Mouse (Mus musculus): Measurements from ENCODE around the gene Lyrm1. TPM values are rescaled to one million over a fixed set of nuclear protein-coding genes. Genes with fewer than 3 reads are reported as not detected.
A peak's percentile ranks its signal among the peaks of the same experiment; 100 is the strongest.

The Lyrm1 gene
- total and polyA plus RNA-seq, 2 experiments from 2014 or later = 7.8 to 21.9 TPM

DNA sequence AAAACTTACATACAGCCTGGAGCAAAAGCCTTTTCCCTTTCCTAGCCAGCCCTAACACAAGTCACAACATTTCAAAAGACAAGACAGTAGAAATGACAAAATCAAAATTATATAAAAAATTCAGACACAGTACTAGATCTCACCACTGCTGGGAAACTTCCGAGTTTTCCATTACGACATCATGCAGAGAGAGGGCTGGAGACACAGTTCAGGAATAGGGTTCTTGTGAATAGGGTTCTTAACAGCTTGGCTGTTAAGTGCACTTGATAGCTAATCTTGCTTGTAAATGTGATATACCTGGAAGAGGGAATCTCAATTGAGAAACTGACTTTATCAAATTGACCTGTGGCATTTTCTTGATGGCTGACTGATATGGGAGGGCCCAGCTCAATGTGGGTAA lies 14.4 kb upstream of the Lyrm1 start:
- H3K4me2 ChIP-seq (ENCODE audit: low read depth, low read length) = no peak overlapping the region
- no peak overlapping the region for H3K27ac ChIP-seq
- no peak overlapping the region for H3K4me3 ChIP-seq (ENCODE audit: low read length)
- no peak overlapping the region for H3K9ac ChIP-seq (replicated peaks; ENCODE audit: low read length)
- H3K4me1 ChIP-seq (ENCODE audit: insufficient read depth, low read length) = no peaks in the 10 kb centered on the region
- no peaks in the 10 kb centered on the region for H3K9me3 ChIP-seq (ENCODE audit: low read length)
- no peaks in the 10 kb centered on the region for H3K36me3 ChIP-seq (ENCODE audit: insufficient read depth, low read length)
- no peak for ATAC-seq
- 84% methylated on average over 2 of the region's 2 CpGs for WGBS
- TF ChIP-seq CTCF (IDR thresholded peaks at IDR 0.05; ENCODE audit: low read depth) = no peak
- no peak for DNase-seq (ENCODE audit: low spot score)
- no peaks in the 10 kb centered on the region for H3K27me3 ChIP-seq (ENCODE audit: insufficient read depth, low read length)

DNA sequence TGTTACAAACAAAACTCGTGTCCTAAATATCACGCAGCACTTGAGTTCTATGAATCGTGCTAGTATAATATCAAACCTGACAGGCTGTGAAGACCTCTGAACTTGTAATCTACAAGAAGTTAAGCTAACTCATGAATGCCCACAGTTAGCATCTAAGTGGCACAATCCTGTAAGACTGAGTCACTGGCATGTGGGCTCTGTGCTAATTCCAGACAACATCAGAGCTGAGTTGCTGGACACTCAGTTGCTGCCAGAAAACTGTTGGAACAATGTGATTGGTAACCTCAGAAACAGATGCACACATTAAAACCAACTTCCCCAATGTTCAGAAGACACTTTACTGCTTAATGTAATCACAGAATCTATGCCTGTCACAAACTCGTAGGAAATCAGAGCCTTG lies 7.8 kb upstream of the Lyrm1 start:
- Histone ChIP-seq H3K4me2 (ENCODE audit: low read depth, low read length) (no peak overlapping the region), H3K27ac (no peak overlapping the region), H3K36me3 (ENCODE audit: insufficient read depth, low read length) (no peaks in the 10 kb centered on the region), H3K4me3 (ENCODE audit: low read length) (no peak overlapping the region), H3K4me1 (ENCODE audit: insufficient read depth, low read length) (no peaks in the 10 kb centered on the region), H3K27me3 (ENCODE audit: insufficient read depth, low read length) (no peaks in the 10 kb centered on the region), H3K9me3 (ENCODE audit: low read length) (no peaks in the 10 kb centered on the region), H3K9ac (replicated peaks; ENCODE audit: low read length) (no peak overlapping the region)
- no peak for DNase-seq (ENCODE audit: low spot score)
- WGBS = 83% methylated on average over 4 of the region's 4 CpGs
- TF ChIP-seq CTCF (IDR thresholded peaks at IDR 0.05; ENCODE audit: low read depth) = no peak
- no peak for ATAC-seq

DNA sequence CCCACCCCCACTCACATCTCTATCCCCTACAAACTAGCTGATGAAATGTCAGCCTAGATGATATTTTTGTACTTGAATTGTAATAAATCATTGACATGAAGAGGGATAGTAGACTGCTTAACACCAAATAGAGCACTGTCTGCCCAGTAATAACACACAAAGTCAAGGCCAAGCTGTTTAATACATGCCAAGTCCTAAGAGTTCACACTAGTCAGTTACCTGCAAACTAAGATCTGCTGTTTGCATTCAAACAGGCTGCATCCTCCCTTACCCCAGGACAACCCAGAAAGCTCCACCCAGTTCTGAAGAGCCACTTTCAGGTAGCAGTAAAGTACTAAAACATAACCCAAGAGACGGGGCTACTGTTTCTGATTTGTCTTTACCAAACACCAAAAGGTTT lies 3.5 kb upstream of the Lyrm1 start:
- no peak overlapping the region for H3K27ac ChIP-seq
- no peak overlapping the region for H3K9ac ChIP-seq (replicated peaks; ENCODE audit: low read length)
- TF ChIP-seq CTCF (IDR thresholded peaks at IDR 0.05; ENCODE audit: low read depth) = no peak
- no peak overlapping the region for H3K4me3 ChIP-seq (ENCODE audit: low read length)
- ATAC-seq = no peak
- H3K9me3 ChIP-seq (ENCODE audit: low read length) = no peaks in the 10 kb centered on the region
- no peaks in the 10 kb centered on the region for H3K27me3 ChIP-seq (ENCODE audit: insufficient read depth, low read length)
- H3K4me1 ChIP-seq (ENCODE audit: insufficient read depth, low read length) = peaks cover 13% of the 10 kb centered on the region
- H3K36me3 ChIP-seq (ENCODE audit: insufficient read depth, low read length) = no peaks in the 10 kb centered on the region
- WGBS = 92% methylated on average over 1 of the region's 1 CpGs
- H3K4me2 ChIP-seq (ENCODE audit: low read depth, low read length) = no peak overlapping the region
- no peak for DNase-seq (ENCODE audit: low spot score)

DNA sequence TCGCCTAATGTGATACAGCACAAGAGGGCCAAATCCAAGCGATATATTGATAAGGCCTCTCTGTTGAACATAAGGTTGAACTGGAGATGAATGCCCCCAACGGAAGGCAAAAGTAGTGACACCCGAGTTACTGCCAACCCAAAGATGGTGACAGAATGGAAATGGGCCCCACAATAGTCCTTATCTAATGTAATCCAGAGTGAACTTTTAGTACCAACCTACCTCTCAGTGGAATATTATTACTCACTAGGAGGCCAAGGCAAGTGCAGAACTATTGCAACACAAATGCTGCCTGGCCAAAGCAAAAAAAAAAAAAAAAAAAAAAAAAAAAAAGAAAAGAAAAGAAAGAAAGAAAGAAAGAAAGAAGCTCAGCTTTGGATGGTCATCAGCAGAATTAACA lies 2.9 kb upstream of the Lyrm1 start:
- 91% methylated on average over 4 of the region's 4 CpGs for WGBS
- Histone ChIP-seq H3K4me2 (ENCODE audit: low read depth, low read length) (no peak overlapping the region), H3K4me3 (ENCODE audit: low read length) (no peak overlapping the region), H3K9me3 (ENCODE audit: low read length) (no peaks in the 10 kb centered on the region), H3K36me3 (ENCODE audit: insufficient read depth, low read length) (no peaks in the 10 kb centered on the region), H3K4me1 (ENCODE audit: insufficient read depth, low read length) (peaks cover 13% of the 10 kb centered on the region), H3K27me3 (ENCODE audit: insufficient read depth, low read length) (no peaks in the 10 kb centered on the region), H3K9ac (replicated peaks; ENCODE audit: low read length) (no peak overlapping the region), H3K27ac (no peak overlapping the region)
- DNase-seq (ENCODE audit: low spot score) (no peak), ATAC-seq (no peak)
- no peak for TF ChIP-seq CTCF (IDR thresholded peaks at IDR 0.05; ENCODE audit: low read depth)

DNA sequence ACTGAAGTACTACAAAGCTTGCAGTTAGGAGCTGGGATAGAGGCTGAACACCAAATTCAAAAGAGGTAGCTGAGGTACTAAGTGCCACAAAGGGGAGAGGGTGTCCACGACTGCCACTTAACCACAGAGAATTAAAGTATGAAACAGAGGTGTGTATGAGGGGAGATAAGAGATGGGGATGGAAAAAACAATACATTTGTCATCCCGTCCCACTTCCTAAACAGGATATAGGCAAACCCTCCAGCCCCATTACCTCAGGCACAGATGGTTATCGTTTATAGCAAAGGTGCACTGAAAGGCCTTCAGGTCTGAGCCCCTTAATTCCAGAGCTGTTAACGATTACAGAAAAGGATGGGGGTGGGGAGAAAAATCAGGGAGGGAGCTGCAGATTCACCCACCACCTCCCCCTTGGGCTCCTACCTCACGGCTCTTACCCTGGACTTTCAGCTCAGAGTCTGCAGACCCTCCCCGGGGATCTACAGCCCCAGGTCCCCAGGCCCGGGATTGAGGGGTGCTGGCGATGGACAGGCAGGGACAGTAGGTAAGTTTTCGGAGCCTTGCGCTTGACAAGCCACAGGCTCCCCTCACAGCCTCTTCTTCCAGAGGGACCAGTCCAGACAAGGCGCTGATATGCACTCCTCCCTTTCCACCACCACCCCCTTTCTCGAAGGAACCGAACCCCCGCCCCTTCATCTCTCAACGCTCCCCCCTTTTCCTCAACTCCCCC lies 680 bp upstream of the Lyrm1 start:
- under 1% methylated on average over 12 of the region's 15 CpGs for WGBS
- peak overlapping the region; percentile 87 for H3K4me2 ChIP-seq (ENCODE audit: low read depth, low read length)
- H3K27ac ChIP-seq = peak overlapping the region; percentile 99
- DNase-seq (ENCODE audit: low spot score) = peak; percentile 12
- H3K27me3 ChIP-seq (ENCODE audit: insufficient read depth, low read length) = no peaks in the 10 kb centered on the region
- peak overlapping the region; percentile 86 for H3K9ac ChIP-seq (replicated peaks; ENCODE audit: low read length)
- H3K4me3 ChIP-seq (ENCODE audit: low read length) = peak overlapping the region; percentile 73
- no peak for ATAC-seq
- no peaks in the 10 kb centered on the region for H3K36me3 ChIP-seq (ENCODE audit: insufficient read depth, low read length)
- H3K9me3 ChIP-seq (ENCODE audit: low read length) = no peaks in the 10 kb centered on the region
- peaks cover 13% of the 10 kb centered on the region for H3K4me1 ChIP-seq (ENCODE audit: insufficient read depth, low read length)
- TF ChIP-seq CTCF (IDR thresholded peaks at IDR 0.05; ENCODE audit: low read depth) = no peak

DNA sequence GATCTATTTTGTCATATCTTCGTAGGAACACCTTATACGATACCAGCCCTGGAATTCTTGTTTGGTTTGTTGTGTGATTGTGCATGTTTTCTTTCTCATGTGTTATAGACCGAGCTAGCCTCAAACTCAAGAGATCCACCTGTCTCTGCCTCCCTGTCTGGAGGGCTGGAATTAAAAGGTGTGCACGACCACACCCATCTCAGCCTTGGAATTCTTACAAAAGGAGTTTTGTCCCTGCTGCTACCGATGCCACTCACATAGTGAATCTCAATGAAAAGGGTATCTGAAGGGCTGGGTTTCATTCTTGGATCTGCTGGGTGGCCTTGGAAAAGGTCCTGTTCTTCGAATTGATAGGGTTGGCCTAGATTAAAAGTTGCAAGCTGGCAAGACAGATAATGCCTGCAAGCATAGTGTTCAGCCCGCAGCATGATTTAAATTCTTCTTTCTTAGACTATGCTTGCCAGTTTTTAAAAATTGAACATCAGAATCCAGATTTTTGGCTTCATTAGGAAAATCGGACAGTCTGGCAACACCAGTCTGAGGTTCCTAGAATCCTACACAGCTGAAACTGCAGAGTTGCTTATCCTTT lies 2.0 kb downstream of the Lyrm1 start:
- no peaks in the 10 kb centered on the region for H3K36me3 ChIP-seq (ENCODE audit: insufficient read depth, low read length)
- H3K4me1 ChIP-seq (ENCODE audit: insufficient read depth, low read length) = peaks cover 13% of the 10 kb centered on the region
- no peak overlapping the region for H3K9ac ChIP-seq (replicated peaks; ENCODE audit: low read length)
- H3K27ac ChIP-seq = no peak overlapping the region
- no peak for ATAC-seq
- no peak for DNase-seq (ENCODE audit: low spot score)
- H3K4me3 ChIP-seq (ENCODE audit: low read length) = no peak overlapping the region
- no peaks in the 10 kb centered on the region for H3K9me3 ChIP-seq (ENCODE audit: low read length)
- 92% methylated on average over 8 of the region's 8 CpGs for WGBS
- TF ChIP-seq CTCF (IDR thresholded peaks at IDR 0.05; ENCODE audit: low read depth) = no peak
- H3K27me3 ChIP-seq (ENCODE audit: insufficient read depth, low read length) = no peaks in the 10 kb centered on the region
- H3K4me2 ChIP-seq (ENCODE audit: low read depth, low read length) = no peak overlapping the region

DNA sequence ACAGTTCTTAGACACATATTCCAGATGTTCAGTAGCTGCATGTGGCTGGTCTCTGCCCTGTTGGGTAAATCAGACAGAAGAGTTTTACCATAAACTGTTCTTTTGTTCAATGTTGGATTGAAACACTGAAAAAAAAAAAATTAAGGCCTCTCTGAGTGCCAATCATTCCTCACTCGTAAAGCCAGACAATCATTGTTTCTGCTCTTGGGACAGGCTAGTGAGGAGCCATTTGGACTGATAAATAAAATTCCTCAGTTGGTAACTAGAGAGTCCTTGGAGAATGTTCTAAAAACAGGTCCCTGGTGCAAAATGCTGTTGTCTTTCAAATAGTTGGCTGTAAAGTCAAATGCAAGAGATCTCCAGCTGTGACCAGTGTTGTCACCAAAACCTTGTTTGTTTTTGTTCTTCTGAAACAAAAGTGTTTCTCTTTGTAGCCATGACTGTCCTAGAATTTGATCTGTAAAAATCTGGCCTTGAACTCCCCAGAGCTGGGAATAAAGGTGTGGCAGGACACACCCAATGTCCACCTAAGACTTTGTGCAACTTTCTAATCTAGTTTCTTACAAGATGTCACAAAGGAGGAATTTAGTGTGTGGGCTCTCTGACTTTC lies 2.7 kb downstream of the Lyrm1 start:
- H3K4me1 ChIP-seq (ENCODE audit: insufficient read depth, low read length) = peaks cover 12% of the 10 kb centered on the region
- WGBS = 41% methylated on average over 1 of the region's 1 CpGs
- H3K27ac ChIP-seq = no peak overlapping the region
- TF ChIP-seq CTCF (IDR thresholded peaks at IDR 0.05; ENCODE audit: low read depth) = no peak
- no peak for DNase-seq (ENCODE audit: low spot score)
- no peak for ATAC-seq
- no peak overlapping the region for H3K4me2 ChIP-seq (ENCODE audit: low read depth, low read length)
- no peak overlapping the region for H3K9ac ChIP-seq (replicated peaks; ENCODE audit: low read length)
- no peaks in the 10 kb centered on the region for H3K27me3 ChIP-seq (ENCODE audit: insufficient read depth, low read length)
- H3K4me3 ChIP-seq (ENCODE audit: low read length) = no peak overlapping the region
- no peaks in the 10 kb centered on the region for H3K36me3 ChIP-seq (ENCODE audit: insufficient read depth, low read length)
- H3K9me3 ChIP-seq (ENCODE audit: low read length) = no peaks in the 10 kb centered on the region
